Mouse (Mus musculus): ENCODE data around the gene Polr3gl.

The Polr3gl gene

GRCm38 (mm10) chr3:96598156-96599068 lies 4.4 kb upstream of the Polr3gl start:
- in situ Hi-C loops (cut with MseI, MboI), result no loop called here

- in situ Hi-C loops (cut with MseI, MboI), result no loop called here
Observed at GRCm38 (mm10) chr3:96597435-96597891, 3.5 kb upstream of the Polr3gl start.

- in situ Hi-C loops (cut with MseI, MboI), result no loop called here
Observed at GRCm38 (mm10) chr3:96596855-96597254, 2.9 kb upstream of the Polr3gl start.

- in situ Hi-C loops (cut with MseI, MboI), result no loop called here
Observed at GRCm38 (mm10) chr3:96596228-96596707, 2.3 kb upstream of the Polr3gl start, which contains the start of gene Ankrd34a. Ankrd34a (plus strand) TSS chr3:96596636.

- in situ Hi-C loops (cut with MseI, MboI), result no loop called here
Observed at GRCm38 (mm10) chr3:96595661-96596060, 1.7 kb upstream of the Polr3gl start.

GRCm38 (mm10) chr3:96594851-96595250 lies 870 bp upstream of the Polr3gl start:
- in situ Hi-C loops (cut with MseI, MboI), result no loop called here

GRCm38 (mm10) chr3:96593374-96593773 lies 607 bp downstream of the Polr3gl start:
- in situ Hi-C loops (cut with MseI, MboI), result no loop called here

GRCm38 (mm10) chr3:96590657-96591056 lies 3.3 kb downstream of the Polr3gl start:
- in situ Hi-C loops (cut with MseI, MboI), result no loop called here

- in situ Hi-C loops (cut with MseI, MboI), result loop anchor here (5.0 kb wide), 1 partner anchor 36 kb away; no protein-coding TSS in a partner anchor
Observed at GRCm38 (mm10) chr3:96583386-96583785, 10.6 kb downstream of the Polr3gl start.

GRCm38 (mm10) chr3:96581771-96582515 lies 12.0 kb downstream of the Polr3gl start:
- in situ Hi-C loops (cut with MseI, MboI), result loop anchor here (5.0 kb wide), 1 partner anchor 35 kb away; no protein-coding TSS in a partner anchor

GRCm38 (mm10) chr3:96581141-96581540 lies 12.8 kb downstream of the Polr3gl start:
- in situ Hi-C loops (cut with MseI, MboI), result loop anchor here (5.0 kb wide), 1 partner anchor 34 kb away; no protein-coding TSS in a partner anchor

- in situ Hi-C loops (cut with MseI, MboI), result loop anchor here (5.0 kb wide), 1 partner anchor 33 kb away; no protein-coding TSS in a partner anchor
Observed at GRCm38 (mm10) chr3:96579885-96580454, 14.0 kb downstream of the Polr3gl start.

GRCm38 (mm10) chr3:96579239-96579750 lies 14.7 kb downstream of the Polr3gl start:
- in situ Hi-C loops (cut with MseI, MboI), result no loop called here

GRCm38 (mm10) chr3:96578561-96579238 lies 15.3 kb downstream of the Polr3gl start:
- in situ Hi-C loops (cut with MseI, MboI), result no loop called here

- in situ Hi-C loops (cut with MseI, MboI), result no loop called here
Observed at GRCm38 (mm10) chr3:96577566-96577965, 16.4 kb downstream of the Polr3gl start.

GRCm38 (mm10) chr3:96576690-96577541 lies 17.1 kb downstream of the Polr3gl start, which contains the start of gene Gm16253:
Gm16253 (plus strand) TSS chr3:96576984.
- in situ Hi-C loops (cut with MseI, MboI), result no loop called here

GRCm38 (mm10) chr3:96576005-96576658 lies 17.8 kb downstream of the Polr3gl start:
- in situ Hi-C loops (cut with MseI, MboI), result no loop called here

- in situ Hi-C loops (cut with MseI, MboI), result no loop called here
Observed at GRCm38 (mm10) chr3:96575272-96575984, 18.6 kb downstream of the Polr3gl start.

Data from mouse trophoblast stem cell (cell line).